Mouse (Mus musculus) hindbrain, embryonic 14.5 days (tissue): ENCODE results near the gene Tfap2d. TPM values are rescaled to one million over a fixed set of nuclear protein-coding genes. Genes with fewer than 3 reads are reported as not detected.
A peak's percentile ranks its signal among the peaks of the same experiment; 100 is the strongest.

ENCODE experiments used
- ATAC-seq: fragments of 200-750 bp; cut with Nextera tagmentation; 2 replicates; pipeline ENCODE4 v1.8.0; 2017; ENCODE audit warnings: moderate number of reproducible peaks, mild to moderate bottlenecking, moderate TSS enrichment, moderate library complexity; ENCODE audit not compliant: low FRiP score
- DNase-seq: peaks from one replicate; pipeline ENCODE4 v3.0.0-alpha.2; 2015; ENCODE audit warnings: low spot score
- H3K27ac ChIP-seq: fragments of 300-500 bp; sonication (generic); 2 replicates; pipeline ENCODE4 v1.5.1; 2014; ENCODE audit warnings: mild to moderate bottlenecking, moderate library complexity
- H3K27me3 ChIP-seq: fragments of 300-500 bp; sonication (generic); 2 replicates; pipeline ENCODE4 v1.6.1; 2014; ENCODE audit warnings: mild to moderate bottlenecking, low read length, mixed read lengths; ENCODE audit not compliant: control insufficient read depth, insufficient read depth
- H3K36me3 ChIP-seq: fragments of 300-500 bp; sonication (generic); replicated peaks from 2 replicates; pipeline ENCODE4 v1.6.1; 2014; ENCODE audit not compliant: control insufficient read depth, insufficient read depth
- H3K4me1 ChIP-seq: fragments of 300-500 bp; sonication (generic); replicated peaks from 2 replicates; pipeline ENCODE4 v1.6.1; 2014; ENCODE audit warnings: antibody characterized with exemption, low read length, mixed read lengths; ENCODE audit not compliant: control insufficient read depth, insufficient read depth
- H3K4me2 ChIP-seq: fragments of 300-500 bp; sonication (generic); replicated peaks from 2 replicates; pipeline ENCODE4 v1.6.1; 2014; ENCODE audit warnings: mild to moderate bottlenecking, moderate library complexity
- H3K4me3 ChIP-seq: fragments of 300-500 bp; sonication (generic); replicated peaks from 2 replicates; pipeline ENCODE4 v1.5.1; 2014; ENCODE audit warnings: mild to moderate bottlenecking, low read length
- H3K9ac ChIP-seq: fragments of 300-500 bp; sonication (generic); 2 replicates; pipeline ENCODE4 v1.6.1; 2014
- H3K9me3 ChIP-seq: fragments of 300-500 bp; sonication (generic); 2 replicates; pipeline ENCODE4 v1.6.1; 2016; ENCODE audit warnings: low read length; ENCODE audit not compliant: control insufficient read depth
- WGBS: fragments of 180-500 bp; shearing (Covaris S2); extraction: QIAGEN DNeasy Blood & Tissue Kit; methylation state at CpG from one replicate; pipeline ENCODE4 v1.1.7; 2014; 5-methylcytosine and 5-hydroxymethylcytosine counted together
- polyA plus RNA-seq: library from polyadenylated mRNA; unstranded; fragments of >200 nt; fragmentation: Nextera tagmentation; extraction: Ambion mirVana; gene quantifications from 2 replicates; pipeline ENCODE4 v1.2.1, GENCODE M21; 2014

Tfap2d gene
- polyA plus RNA-seq, 1 experiment from 2014 or later: not detected

- Histone ChIP-seq H3K9ac (peak overlapping the region; percentile 47), H3K4me2 (peak overlapping the region; percentile 35), H3K27me3 (peaks cover 89% of the 10 kb centered on the region), H3K36me3 (no peaks in the 10 kb centered on the region), H3K4me3 (peak overlapping the region; percentile 35), H3K4me1 (no peaks in the 10 kb centered on the region; the same call in 1 of the 2 replicates), H3K9me3 (no peaks in the 10 kb centered on the region), H3K27ac (peak overlapping the region; percentile 53)
- ATAC-seq: no peak
- DNase-seq: no peak
- 1% methylated on average over 36 of the region's 36 CpGs for WGBS
Measured at GRCm38 (mm10) chr1:19213851-19214395, 111.1 kb downstream of the Tfap2d start.

Other genes with a start within 250 kb of the Tfap2d start
- 42.5 and 51.2 TPM in 2 replicates for gene Tfap2b, start 105.9 kb downstream of the Tfap2d start, polyA plus RNA-seq